Mouse (Mus musculus): ENCODE data around the gene Nln. TPM values are rescaled to one million over a fixed set of nuclear protein-coding genes. Genes with fewer than 3 reads are reported as not detected.

Nln gene
- polyA plus RNA-seq, 1 experiment: 2.6 TPM

DNA sequence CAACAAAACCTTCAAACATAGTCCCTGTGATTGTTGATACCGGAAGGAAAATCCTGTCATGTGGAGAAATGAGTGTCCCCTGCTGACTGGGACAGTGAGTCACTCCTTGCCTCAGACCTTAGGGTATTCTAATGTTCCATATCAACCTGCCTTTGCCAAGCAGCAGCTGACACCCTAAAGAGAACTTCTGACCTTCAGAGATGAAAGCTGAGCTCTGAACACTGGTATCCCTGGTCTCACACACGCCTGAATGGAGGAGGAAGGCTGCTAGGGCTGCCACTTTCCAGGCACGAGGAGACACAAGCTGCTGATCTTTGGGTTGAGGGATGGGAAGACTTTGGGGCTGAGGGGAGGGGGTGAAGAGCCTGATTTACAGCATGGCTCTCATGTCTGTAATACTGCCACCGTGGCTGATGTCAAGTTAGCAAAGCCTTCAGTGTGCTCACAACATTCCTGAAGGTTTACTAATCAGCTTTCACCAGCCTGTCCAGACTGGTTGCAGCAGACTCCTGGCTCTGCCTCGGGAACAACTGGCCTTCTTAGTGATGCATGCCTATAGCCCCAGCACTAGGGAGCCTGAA lies 131.0 kb downstream of the Nln start:
- TF ChIP-seq POLR2A (IDR thresholded peaks at IDR 0.05; ENCODE audit: control insufficient read depth, extremely low read depth, insufficient read depth, low read length, poor library complexity) (no peak), CTCF (IDR thresholded peaks at IDR 0.05; ENCODE audit: borderline replicate concordance, control insufficient read depth, extremely low read depth, insufficient read depth, low read length, poor library complexity) (no peak)
- Histone ChIP-seq H3K27me3 (ENCODE audit: control insufficient read depth, insufficient read depth, low read length) (no peaks in the 10 kb centered on the region), H3K4me3 (ENCODE audit: control insufficient read depth, insufficient read depth, low read length) (no peak overlapping the region), H3K36me3 (ENCODE audit: control insufficient read depth, insufficient read depth, low read length) (no peaks in the 10 kb centered on the region), H3K27ac (ENCODE audit: control insufficient read depth, insufficient read depth, low read length) (no peak overlapping the region), H3K4me1 (replicated peaks; ENCODE audit: control insufficient read depth, insufficient read depth, low read length) (no peaks in the 10 kb centered on the region)
- 79% methylated on average over 5 of the region's 5 CpGs for WGBS
- DNase-seq: no peak

DNA sequence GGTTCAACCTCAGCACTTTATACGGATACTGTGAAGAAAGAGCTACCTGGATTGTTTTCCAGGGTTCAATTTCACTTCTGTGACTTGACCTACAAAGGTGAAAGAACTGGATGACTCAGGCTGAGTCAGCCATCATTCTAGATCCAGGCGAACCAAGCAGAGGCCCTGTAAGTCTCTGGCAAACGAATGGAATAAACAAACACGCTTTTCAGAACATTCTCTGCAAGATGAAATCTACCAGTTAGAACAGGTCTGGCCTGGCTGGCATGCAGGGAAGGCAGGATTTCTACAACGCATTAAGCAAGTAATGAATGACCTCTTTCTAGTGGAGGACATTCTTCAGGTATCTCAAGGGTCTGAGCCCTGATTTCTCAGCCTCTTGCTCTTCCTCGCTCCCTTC lies 131.6 kb downstream of the Nln start:
- Histone ChIP-seq H3K4me3 (ENCODE audit: control insufficient read depth, insufficient read depth, low read length) (no peak overlapping the region), H3K4me1 (replicated peaks; ENCODE audit: control insufficient read depth, insufficient read depth, low read length) (no peaks in the 10 kb centered on the region), H3K27ac (ENCODE audit: control insufficient read depth, insufficient read depth, low read length) (no peak overlapping the region), H3K27me3 (ENCODE audit: control insufficient read depth, insufficient read depth, low read length) (no peaks in the 10 kb centered on the region), H3K36me3 (ENCODE audit: control insufficient read depth, insufficient read depth, low read length) (no peaks in the 10 kb centered on the region)
- DNase-seq: no peak
- TF ChIP-seq POLR2A (IDR thresholded peaks at IDR 0.05; ENCODE audit: control insufficient read depth, extremely low read depth, insufficient read depth, low read length, poor library complexity): no peak
- no peak for TF ChIP-seq CTCF (IDR thresholded peaks at IDR 0.05; ENCODE audit: borderline replicate concordance, control insufficient read depth, extremely low read depth, insufficient read depth, low read length, poor library complexity)
- 90% methylated on average over 6 of the region's 6 CpGs for WGBS

DNA sequence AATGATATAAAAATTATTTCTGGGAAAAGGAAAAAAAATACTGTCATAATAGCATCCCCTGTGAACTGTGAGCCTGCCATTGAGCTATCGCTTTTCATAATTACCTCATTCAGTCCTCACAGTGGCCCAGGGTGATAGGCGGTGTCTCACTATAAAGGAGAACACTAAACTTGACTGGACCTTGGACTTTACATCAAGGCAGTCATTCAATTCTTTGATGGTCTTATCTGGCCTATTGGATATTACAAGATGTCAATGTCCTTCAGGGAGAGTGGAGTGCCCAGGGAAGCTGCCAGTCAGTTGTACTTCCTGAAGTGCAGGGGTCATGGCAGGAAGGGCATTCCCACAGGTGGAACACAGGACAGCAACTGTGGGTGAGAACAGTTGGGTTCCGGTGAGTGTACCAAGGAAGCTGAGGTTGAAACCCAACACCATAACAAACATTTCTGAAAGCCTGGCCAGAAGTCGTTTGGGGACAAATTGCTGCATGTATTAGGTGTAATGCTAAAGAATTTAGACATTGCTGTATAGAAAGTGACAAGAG lies 133.2 kb downstream of the Nln start:
- Histone ChIP-seq H3K27ac (ENCODE audit: control insufficient read depth, insufficient read depth, low read length) (no peak overlapping the region), H3K4me1 (replicated peaks; ENCODE audit: control insufficient read depth, insufficient read depth, low read length) (no peaks in the 10 kb centered on the region), H3K27me3 (ENCODE audit: control insufficient read depth, insufficient read depth, low read length) (no peaks in the 10 kb centered on the region), H3K4me3 (ENCODE audit: control insufficient read depth, insufficient read depth, low read length) (no peak overlapping the region), H3K36me3 (ENCODE audit: control insufficient read depth, insufficient read depth, low read length) (no peaks in the 10 kb centered on the region)
- TF ChIP-seq CTCF (IDR thresholded peaks at IDR 0.05; ENCODE audit: borderline replicate concordance, control insufficient read depth, extremely low read depth, insufficient read depth, low read length, poor library complexity): no peak
- no peak for TF ChIP-seq POLR2A (IDR thresholded peaks at IDR 0.05; ENCODE audit: control insufficient read depth, extremely low read depth, insufficient read depth, low read length, poor library complexity)
- DNase-seq: no peak
- WGBS: 63% methylated on average over 4 of the region's 4 CpGs

DNA sequence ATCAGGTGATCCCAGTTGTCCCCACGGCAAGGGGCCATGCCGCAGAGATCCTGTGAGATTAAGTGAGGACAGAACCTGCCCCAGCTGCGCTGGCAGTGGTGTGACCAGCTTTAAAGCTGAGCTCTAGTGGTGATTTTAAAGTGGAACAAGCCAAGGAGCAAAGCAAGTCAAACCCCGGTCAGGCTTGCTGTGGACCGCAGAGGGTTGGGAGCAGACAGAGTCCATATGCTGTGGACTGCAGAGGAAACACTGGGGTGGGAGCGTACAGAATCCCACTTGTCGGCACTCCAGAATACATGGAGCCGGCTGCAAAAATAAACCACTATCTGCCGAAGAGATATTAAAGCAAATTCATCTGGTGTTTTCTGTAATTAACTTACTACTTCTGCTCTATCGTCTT lies 134.3 kb downstream of the Nln start:
- no peak for TF ChIP-seq POLR2A (IDR thresholded peaks at IDR 0.05; ENCODE audit: control insufficient read depth, extremely low read depth, insufficient read depth, low read length, poor library complexity)
- no peak for TF ChIP-seq CTCF (IDR thresholded peaks at IDR 0.05; ENCODE audit: borderline replicate concordance, control insufficient read depth, extremely low read depth, insufficient read depth, low read length, poor library complexity)
- no peak overlapping the region for H3K27ac ChIP-seq (ENCODE audit: control insufficient read depth, insufficient read depth, low read length)
- H3K27me3 ChIP-seq (ENCODE audit: control insufficient read depth, insufficient read depth, low read length): no peaks in the 10 kb centered on the region
- H3K4me3 ChIP-seq (ENCODE audit: control insufficient read depth, insufficient read depth, low read length): no peak overlapping the region
- no peaks in the 10 kb centered on the region for H3K4me1 ChIP-seq (replicated peaks; ENCODE audit: control insufficient read depth, insufficient read depth, low read length)
- no peaks in the 10 kb centered on the region for H3K36me3 ChIP-seq (ENCODE audit: control insufficient read depth, insufficient read depth, low read length)
- 98% methylated on average over 10 of the region's 10 CpGs for WGBS
- no peak for DNase-seq

DNA sequence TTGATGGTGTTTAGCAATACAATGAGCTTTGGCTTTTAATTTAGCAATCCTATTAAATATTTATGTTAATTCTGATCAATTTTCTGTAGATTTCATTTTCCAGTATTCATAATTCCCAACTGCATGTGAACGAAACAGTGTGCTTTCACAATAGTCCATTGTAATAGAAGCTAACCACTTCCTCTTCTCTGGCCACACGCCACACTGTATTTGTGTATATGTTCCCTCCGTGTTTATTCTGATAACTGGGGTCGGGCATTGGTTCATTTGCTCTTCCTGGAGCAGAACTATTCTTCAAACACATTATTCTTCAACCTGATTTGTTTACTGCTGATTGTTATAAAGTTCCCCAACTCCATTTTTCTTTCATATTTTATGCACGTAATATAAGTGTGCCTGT lies 135.4 kb downstream of the Nln start:
- Histone ChIP-seq H3K27ac (ENCODE audit: control insufficient read depth, insufficient read depth, low read length) (no peak overlapping the region), H3K36me3 (ENCODE audit: control insufficient read depth, insufficient read depth, low read length) (no peaks in the 10 kb centered on the region), H3K4me3 (ENCODE audit: control insufficient read depth, insufficient read depth, low read length) (no peak overlapping the region), H3K4me1 (replicated peaks; ENCODE audit: control insufficient read depth, insufficient read depth, low read length) (no peaks in the 10 kb centered on the region), H3K27me3 (ENCODE audit: control insufficient read depth, insufficient read depth, low read length) (no peaks in the 10 kb centered on the region)
- no peak for TF ChIP-seq CTCF (IDR thresholded peaks at IDR 0.05; ENCODE audit: borderline replicate concordance, control insufficient read depth, extremely low read depth, insufficient read depth, low read length, poor library complexity)
- TF ChIP-seq POLR2A (IDR thresholded peaks at IDR 0.05; ENCODE audit: control insufficient read depth, extremely low read depth, insufficient read depth, low read length, poor library complexity): no peak
- 42% methylated on average over 5 of the region's 5 CpGs for WGBS
- no peak for DNase-seq

Other genes with a start within 250 kb of the Nln start
- 19.7 and 20.4 TPM in 2 replicates for gene Erbin, start 189.1 kb downstream of the Nln start, polyA plus RNA-seq (2012; rRNA removed)
- 0.19 and 0.26 TPM in 2 replicates for gene Sgtb, start 127 bp upstream of the Nln start, polyA plus RNA-seq (2012; rRNA removed)
- gene Trappc13, start 68.9 kb upstream of the Nln start, polyA plus RNA-seq (2012; rRNA removed): 9.4 and 10.4 TPM in 2 replicates
- gene Trim23, start 69.2 kb upstream of the Nln start, polyA plus RNA-seq (2012; rRNA removed): 3.2 and 3.5 TPM in 2 replicates
- gene Cenpk, start 119.0 kb upstream of the Nln start, polyA plus RNA-seq (2012; rRNA removed): 0.54 and 1.3 TPM in 2 replicates
- 2.7 and 2.9 TPM in 2 replicates for gene Ppwd1, start 119.2 kb upstream of the Nln start, polyA plus RNA-seq (2012; rRNA removed)
- gene Adamts6, start 178.2 kb upstream of the Nln start, polyA plus RNA-seq (2012; rRNA removed): 5.0 and 6.4 TPM in 2 replicates

Data from thymus, adult 2 months (tissue).